Mouse (Mus musculus) ovary, postnatal 36 days (tissue): ENCODE measurements around the gene Kcnb1.
A peak's percentile ranks its signal among the peaks of the same experiment; 100 is the strongest.

Experiments used
- DNase-seq: peaks from one replicate; pipeline ENCODE4 v3.0.0; 2022; ENCODE audit warnings: low spot score, mixed read lengths

Kcnb1 gene

GRCm38 (mm10) chr2:167060761-167061160 is 129.2 kb downstream of the Kcnb1 start:
- no peak for DNase-seq

- DNase-seq = no peak
Measured at GRCm38 (mm10) chr2:167060360-167060759, 129.6 kb downstream of the Kcnb1 start.

GRCm38 (mm10) chr2:167059960-167060359 is 130.0 kb downstream of the Kcnb1 start:
- DNase-seq = no peak

GRCm38 (mm10) chr2:167059536-167059935 is 130.4 kb downstream of the Kcnb1 start:
- no peak for DNase-seq

GRCm38 (mm10) chr2:167058814-167059387 is 131.1 kb downstream of the Kcnb1 start:
- DNase-seq = no peak

- DNase-seq = no peak
Measured at GRCm38 (mm10) chr2:167058201-167058600, 131.8 kb downstream of the Kcnb1 start.

- DNase-seq = no peak
Measured at GRCm38 (mm10) chr2:167056942-167057323, 133.0 kb downstream of the Kcnb1 start.

- DNase-seq = no peak
Measured at GRCm38 (mm10) chr2:167056210-167056941, 133.6 kb downstream of the Kcnb1 start.

GRCm38 (mm10) chr2:167055386-167055785 is 134.6 kb downstream of the Kcnb1 start:
- peak; percentile 45 for DNase-seq

GRCm38 (mm10) chr2:167053127-167053844 is 136.7 kb downstream of the Kcnb1 start:
- DNase-seq = no peak

- DNase-seq = no peak
Measured at GRCm38 (mm10) chr2:167048698-167049358, 141.1 kb downstream of the Kcnb1 start.

- DNase-seq = no peak
Measured at GRCm38 (mm10) chr2:167048223-167048622, 141.7 kb downstream of the Kcnb1 start.
